ENCODE assay signal across 24 mouse cellular contexts in the genomic region with DNA sequence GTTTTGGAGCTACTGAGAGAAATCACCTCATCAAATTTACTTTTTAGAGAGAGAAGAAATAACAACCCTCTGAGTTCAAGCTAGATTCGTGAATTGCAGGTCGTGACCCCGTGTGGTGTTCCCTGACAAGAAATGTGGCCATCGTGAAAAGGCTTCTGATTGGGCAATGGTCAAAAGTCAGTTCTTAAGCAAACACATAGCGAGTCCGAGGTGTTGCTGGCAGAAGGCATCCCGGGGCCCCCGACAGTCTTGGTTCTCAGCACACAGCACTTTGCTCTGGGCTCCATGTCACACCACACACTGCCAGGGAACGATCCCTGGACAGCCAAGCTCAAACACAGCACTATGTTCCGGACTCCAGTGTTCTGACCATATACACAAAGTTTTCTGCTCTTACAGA.
DNase-seq lines count a peak whose midpoint lies in the region; ATAC-seq and TF ChIP-seq lines count a peak whose summit lies in the region.
"Had no signal": no experiment of that assay in that cellular context is flagged by ENCODE, and none has a peak within 500 bp of the region (broad histone marks: within the 10 kb centered on the region; RNA-seq: fewer than 3 reads in every experiment).

No protein-coding gene starts in this region.

- TF ChIP-seq EP300 in lung, postnatal 0 days (IDR thresholded peaks at IDR 0.05): no peak
- TF ChIP-seq EP300 in liver, postnatal 0 days (IDR thresholded peaks at IDR 0.05; ENCODE audit: low read depth): no peak

- 62% methylated on average over 10 of the region's 10 CpGs for WGBS in intestine, embryonic 15.5 days
- WGBS in intestine, postnatal 0 days: 51% methylated on average over 10 of the region's 10 CpGs
- 61% methylated on average over 10 of the region's 10 CpGs for WGBS in liver, embryonic 16.5 days (ENCODE audit: insufficient replicate concordance)
- 76% methylated on average over 10 of the region's 10 CpGs for whole genome bisulfite sequencing in liver, embryonic 11.5 days
- WGBS in lung, postnatal 0 days: 46% methylated on average over 10 of the region's 10 CpGs
- 60% methylated on average over 10 of the region's 10 CpGs for WGBS in liver, postnatal 0 days (ENCODE audit: insufficient replicate concordance)
- 78% methylated on average over 10 of the region's 10 CpGs for WGBS in embryonic facial prominence, embryonic 10.5 days

- no peak overlapping the region for H3K27ac ChIP-seq in intestine, embryonic 15.5 days
- no peak overlapping the region for H3K27ac ChIP-seq in intestine, postnatal 0 days (ENCODE audit: low read depth, low read length)
- H3K27ac ChIP-seq in liver, embryonic 16.5 days (ENCODE audit: low read length): no peak overlapping the region
- H3K27ac ChIP-seq in liver, embryonic 11.5 days (ENCODE audit: low read depth, low read length): no peak overlapping the region
- no peak overlapping the region for H3K27ac ChIP-seq in lung, postnatal 0 days (ENCODE audit: low read length)
- H3K27ac ChIP-seq in liver, postnatal 0 days (ENCODE audit: low read depth): 0 out of 2 replicates have a peak overlapping the region, but pooled peaks have one; percentile 35
- no peak overlapping the region for H3K27ac ChIP-seq in embryonic facial prominence, embryonic 10.5 days (replicated peaks)
- H3K27ac ChIP-seq: embryonic facial prominence, embryonic 13.5 days; forebrain, embryonic 12.5 days; forebrain, embryonic 15.5 days; heart, adult 2 months; hindbrain, embryonic 12.5 days; hindbrain, embryonic 15.5 days had no signal

- no peaks in the 10 kb centered on the region for H3K27me3 ChIP-seq in intestine, embryonic 15.5 days (replicated peaks)
- no peaks in the 10 kb centered on the region for H3K27me3 ChIP-seq in intestine, postnatal 0 days (replicated peaks; ENCODE audit: control insufficient read depth, insufficient read depth, low read length)
- no peaks in the 10 kb centered on the region for H3K27me3 ChIP-seq in liver, embryonic 16.5 days (ENCODE audit: control insufficient read depth, insufficient read depth, low read depth, low read length)
- no peaks in the 10 kb centered on the region for H3K27me3 ChIP-seq in liver, embryonic 11.5 days (replicated peaks; ENCODE audit: control insufficient read depth, insufficient read depth, low read length)
- no peaks in the 10 kb centered on the region for H3K27me3 ChIP-seq in lung, postnatal 0 days (replicated peaks; ENCODE audit: insufficient read depth, low read length)
- no peaks in the 10 kb centered on the region for H3K27me3 ChIP-seq in liver, postnatal 0 days (ENCODE audit: insufficient read depth, low read length)
- H3K27me3 ChIP-seq in embryonic facial prominence, embryonic 10.5 days (replicated peaks; ENCODE audit: low read depth, poor library complexity, severe bottlenecking): no peaks in the 10 kb centered on the region
- H3K27me3 ChIP-seq: embryonic facial prominence, embryonic 13.5 days; forebrain, embryonic 12.5 days; forebrain, embryonic 15.5 days; hindbrain, embryonic 12.5 days; hindbrain, embryonic 15.5 days had no signal

- H3K4me3 ChIP-seq in intestine, embryonic 15.5 days (replicated peaks): no peak overlapping the region
- H3K4me3 ChIP-seq in intestine, postnatal 0 days (ENCODE audit: low read depth, low read length): no peak overlapping the region
- H3K4me3 ChIP-seq in liver, embryonic 16.5 days (ENCODE audit: low read depth, low read length): no peak overlapping the region
- H3K4me3 ChIP-seq in liver, embryonic 11.5 days (ENCODE audit: low read depth, low read length): no peak overlapping the region
- no peak overlapping the region for H3K4me3 ChIP-seq in lung, postnatal 0 days (ENCODE audit: low read depth, low read length)
- H3K4me3 ChIP-seq in liver, postnatal 0 days (ENCODE audit: low read depth, low read length): no peak overlapping the region
- H3K4me3 ChIP-seq in embryonic facial prominence, embryonic 10.5 days: no peak overlapping the region
- H3K4me3 ChIP-seq: embryonic facial prominence, embryonic 13.5 days; erythroblast, embryonic 14.5 days; forebrain, embryonic 12.5 days; forebrain, embryonic 15.5 days; heart, adult 2 months; hindbrain, embryonic 12.5 days; hindbrain, embryonic 15.5 days had no signal

- no peaks in the 10 kb centered on the region for H3K36me3 ChIP-seq in intestine, embryonic 15.5 days
- no peaks in the 10 kb centered on the region for H3K36me3 ChIP-seq in intestine, postnatal 0 days (ENCODE audit: control insufficient read depth, insufficient read depth)
- H3K36me3 ChIP-seq in liver, embryonic 16.5 days (ENCODE audit: control insufficient read depth, insufficient read depth): no peaks in the 10 kb centered on the region
- H3K36me3 ChIP-seq in liver, embryonic 11.5 days (ENCODE audit: control insufficient read depth, insufficient read depth, low read length): no peaks in the 10 kb centered on the region
- H3K36me3 ChIP-seq in lung, postnatal 0 days (ENCODE audit: insufficient read depth, low read length): no peaks in the 10 kb centered on the region
- no peaks in the 10 kb centered on the region for H3K36me3 ChIP-seq in liver, postnatal 0 days (replicated peaks; ENCODE audit: insufficient read depth, low read length)
- no peaks in the 10 kb centered on the region for H3K36me3 ChIP-seq in embryonic facial prominence, embryonic 10.5 days (replicated peaks)
- H3K36me3 ChIP-seq: embryonic facial prominence, embryonic 13.5 days; forebrain, embryonic 12.5 days; forebrain, embryonic 15.5 days; hindbrain, embryonic 12.5 days; hindbrain, embryonic 15.5 days had no signal

- H3K4me1 ChIP-seq in intestine, embryonic 15.5 days (replicated peaks): no peaks in the 10 kb centered on the region
- no peaks in the 10 kb centered on the region for H3K4me1 ChIP-seq in intestine, postnatal 0 days (replicated peaks; ENCODE audit: control insufficient read depth, insufficient read depth, low read length)
- no peaks in the 10 kb centered on the region for H3K4me1 ChIP-seq in liver, embryonic 16.5 days (ENCODE audit: control insufficient read depth, low read depth, low read length)
- no peaks in the 10 kb centered on the region for H3K4me1 ChIP-seq in liver, embryonic 11.5 days (replicated peaks; ENCODE audit: control insufficient read depth, insufficient read depth, low read length)
- H3K4me1 ChIP-seq in lung, postnatal 0 days (ENCODE audit: insufficient read depth, low read depth, low read length): no peaks in the 10 kb centered on the region
- H3K4me1 ChIP-seq in liver, postnatal 0 days (ENCODE audit: insufficient read depth): 0 out of 2 replicates have a peak, but pooled peaks cover 4% of the 10 kb centered on the region
- H3K4me1 ChIP-seq in embryonic facial prominence, embryonic 10.5 days: no peaks in the 10 kb centered on the region
- H3K4me1 ChIP-seq: embryonic facial prominence, embryonic 13.5 days; forebrain, embryonic 12.5 days; forebrain, embryonic 15.5 days; hindbrain, embryonic 12.5 days; hindbrain, embryonic 15.5 days had no signal

- no peak for TF ChIP-seq CTCF in intestine, postnatal 0 days (IDR thresholded peaks at IDR 0.05; ENCODE audit: low read depth)
- no peak for TF ChIP-seq CTCF in lung, postnatal 0 days (IDR thresholded peaks at IDR 0.05)
- TF ChIP-seq CTCF in liver, postnatal 0 days (IDR thresholded peaks at IDR 0.05; ENCODE audit: low read depth): no peak

- ATAC-seq in intestine, embryonic 15.5 days: peak; percentile 51; the same call in 1 of the 2 replicates
- ATAC-seq in intestine, postnatal 0 days: no peak
- peak; percentile 67 for ATAC-seq in liver, embryonic 16.5 days (ENCODE audit: low read depth)
- no peak for ATAC-seq in liver, embryonic 11.5 days (replicated peaks; ENCODE audit: low FRiP score)
- peak; percentile 72 for ATAC-seq in lung, postnatal 0 days
- 0 out of 2 replicates have a peak, but pooled peaks have one; percentile 49 for ATAC-seq in liver, postnatal 0 days
- ATAC-seq: forebrain, embryonic 15.5 days had no signal

- no peak overlapping the region for H3K9ac ChIP-seq in intestine, embryonic 15.5 days
- H3K9ac ChIP-seq in intestine, postnatal 0 days (ENCODE audit: low read depth, low read length): no peak overlapping the region
- H3K9ac ChIP-seq in liver, embryonic 16.5 days (ENCODE audit: low read depth, low read length): no peak overlapping the region
- no peak overlapping the region for H3K9ac ChIP-seq in liver, embryonic 11.5 days (ENCODE audit: low read depth, low read length)
- H3K9ac ChIP-seq in lung, postnatal 0 days (replicated peaks; ENCODE audit: low read depth): no peak overlapping the region
- no peak overlapping the region for H3K9ac ChIP-seq in liver, postnatal 0 days (replicated peaks)
- H3K9ac ChIP-seq: embryonic facial prominence, embryonic 13.5 days; forebrain, embryonic 12.5 days; forebrain, embryonic 15.5 days; hindbrain, embryonic 12.5 days; hindbrain, embryonic 15.5 days had no signal

- no peak for DNase-seq in liver, embryonic 11.5 days (ENCODE audit: low spot score)
- DNase-seq in lung, postnatal 0 days (ENCODE audit: low spot score): peak; percentile 64
- no peak for DNase-seq in lung, adult 18-20 months
- peak; percentile 23 for DNase-seq in liver, postnatal 0 days
- no peak for DNase-seq in embryonic facial prominence, embryonic 10.5 days (ENCODE audit: low spot score)
- DNase-seq: adrenal gland, adult 2 months; adrenal gland, postnatal 14 days; B cell, adult 2 months; cerebellum, adult 11 months; cerebellum, adult 2 months; cerebellum, adult 9-11 months; cerebellum, postnatal 25 days; gastrocnemius, postnatal 25 days; heart, adult 2 months had no signal

- H3K4me2 ChIP-seq in intestine, embryonic 15.5 days (replicated peaks): no peak overlapping the region
- H3K4me2 ChIP-seq in intestine, postnatal 0 days (replicated peaks; ENCODE audit: low read depth): no peak overlapping the region
- no peak overlapping the region for H3K4me2 ChIP-seq in liver, embryonic 16.5 days (ENCODE audit: low read depth, low read length)
- no peak overlapping the region for H3K4me2 ChIP-seq in liver, embryonic 11.5 days
- no peak overlapping the region for H3K4me2 ChIP-seq in lung, postnatal 0 days (replicated peaks; ENCODE audit: low read depth, low read length)
- no peak overlapping the region for H3K4me2 ChIP-seq in liver, postnatal 0 days (ENCODE audit: low read depth, low read length)
- H3K4me2 ChIP-seq: embryonic facial prominence, embryonic 13.5 days; forebrain, embryonic 12.5 days; forebrain, embryonic 15.5 days; heart, embryonic 11.5 days; hindbrain, embryonic 12.5 days; hindbrain, embryonic 15.5 days had no signal

- H3K9me3 ChIP-seq in intestine, embryonic 15.5 days: no peaks in the 10 kb centered on the region
- H3K9me3 ChIP-seq in intestine, postnatal 0 days (ENCODE audit: control insufficient read depth): no peaks in the 10 kb centered on the region
- no peaks in the 10 kb centered on the region for H3K9me3 ChIP-seq in liver, embryonic 16.5 days (replicated peaks; ENCODE audit: control insufficient read depth, low read length)
- H3K9me3 ChIP-seq in liver, embryonic 11.5 days (ENCODE audit: control insufficient read depth, low read length): 0 out of 2 replicates have a peak, but pooled peaks cover 3% of the 10 kb centered on the region
- H3K9me3 ChIP-seq in lung, postnatal 0 days (ENCODE audit: low read length): no peaks in the 10 kb centered on the region
- 0 out of 2 replicates have a peak, but pooled peaks cover 2% of the 10 kb centered on the region for H3K9me3 ChIP-seq in liver, postnatal 0 days (ENCODE audit: low read length)
- H3K9me3 ChIP-seq in embryonic facial prominence, embryonic 10.5 days: no peaks in the 10 kb centered on the region
- H3K9me3 ChIP-seq: embryonic facial prominence, embryonic 13.5 days; forebrain, embryonic 15.5 days; hindbrain, embryonic 12.5 days; hindbrain, embryonic 15.5 days had no signal

Comparison
In these comparisons a context has a peak if more than half of its experiments do, and no peak if none do; other contexts are left out.
1. ATAC-seq: peak in intestine, embryonic 15.5 days (single experiment), liver, embryonic 16.5 days (single experiment), lung, postnatal 0 days (single experiment) and liver, postnatal 0 days (single experiment); none in intestine, postnatal 0 days (single experiment) and liver, embryonic 11.5 days (single experiment).
2. DNase-seq: peak in lung, postnatal 0 days (single experiment) and liver, postnatal 0 days (single experiment); none in liver, embryonic 11.5 days (single experiment), lung, adult 18-20 months (0 of 2) and embryonic facial prominence, embryonic 10.5 days (single experiment).